Mouse (Mus musculus): Measurements from ENCODE around the gene Pdcd10. TPM values are rescaled to one million over a fixed set of nuclear protein-coding genes. Genes with fewer than 3 reads are reported as not detected.
A peak's percentile ranks its signal among the peaks of the same experiment; 100 is the strongest.

Pdcd10 gene
- 81.0 and 81.5 TPM in 2 replicates for polyA plus RNA-seq (2012; ENCODE audit: insufficient read depth, insufficient read length, missing spikeins)

GRCm38 (mm10) chr3:75556695-75557291 is at the start of gene Pdcd10:
TSS of gene Pdcd10 (minus strand) at chr3:75556856.
- Histone ChIP-seq H3K27ac (replicated peaks; ENCODE audit: low read depth, low read length) (peak within 1 kb of the TSS; percentile 87), H3K4me3 (ENCODE audit: insufficient read depth, low read depth, low read length) (peak within 1 kb of the TSS; percentile 83), H3K4me1 (ENCODE audit: control insufficient read depth, insufficient read depth, insufficient read length, low read length) (peaks cover 2% of the 10 kb centered on the region; the same call in 1 of the 2 replicates)

- H3K4me1 ChIP-seq (ENCODE audit: control insufficient read depth, insufficient read depth, insufficient read length, low read length): no peaks in the 10 kb centered on the region
- no peak overlapping the region for H3K4me3 ChIP-seq (ENCODE audit: insufficient read depth, low read depth, low read length)
- H3K27ac ChIP-seq (replicated peaks; ENCODE audit: low read depth, low read length): no peak overlapping the region
Measured at GRCm38 (mm10) chr3:75584898-75585297, 28.2 kb upstream of the Pdcd10 start.

- no peak overlapping the region for H3K4me3 ChIP-seq (ENCODE audit: insufficient read depth, low read depth, low read length)
- H3K27ac ChIP-seq (replicated peaks; ENCODE audit: low read depth, low read length): no peak overlapping the region
- no peaks in the 10 kb centered on the region for H3K4me1 ChIP-seq (ENCODE audit: control insufficient read depth, insufficient read depth, insufficient read length, low read length)
Measured at GRCm38 (mm10) chr3:75583293-75583692, 26.6 kb upstream of the Pdcd10 start.

GRCm38 (mm10) chr3:75579352-75579751 is 22.7 kb upstream of the Pdcd10 start:
- no peak overlapping the region for H3K4me3 ChIP-seq (ENCODE audit: insufficient read depth, low read depth, low read length)
- no peaks in the 10 kb centered on the region for H3K4me1 ChIP-seq (ENCODE audit: control insufficient read depth, insufficient read depth, insufficient read length, low read length)
- no peak overlapping the region for H3K27ac ChIP-seq (replicated peaks; ENCODE audit: low read depth, low read length)

GRCm38 (mm10) chr3:75575582-75575981 is 18.9 kb upstream of the Pdcd10 start:
- Histone ChIP-seq H3K4me1 (ENCODE audit: control insufficient read depth, insufficient read depth, insufficient read length, low read length) (no peaks in the 10 kb centered on the region; the same call in 1 of the 2 replicates), H3K4me3 (ENCODE audit: insufficient read depth, low read depth, low read length) (no peak overlapping the region), H3K27ac (replicated peaks; ENCODE audit: low read depth, low read length) (no peak overlapping the region)

GRCm38 (mm10) chr3:75574074-75574473 is 17.4 kb upstream of the Pdcd10 start:
- H3K4me1 ChIP-seq (ENCODE audit: control insufficient read depth, insufficient read depth, insufficient read length, low read length): no peaks in the 10 kb centered on the region; the same call in 1 of the 2 replicates
- H3K27ac ChIP-seq (replicated peaks; ENCODE audit: low read depth, low read length): no peak overlapping the region
- H3K4me3 ChIP-seq (ENCODE audit: insufficient read depth, low read depth, low read length): no peak overlapping the region

GRCm38 (mm10) chr3:75557292-75557691 is 636 bp upstream of the Pdcd10 start, which contains the start of gene Serpini1:
TSS of gene Serpini1 (plus strand) at chr3:75557547.
- H3K4me3 ChIP-seq (ENCODE audit: insufficient read depth, low read depth, low read length): peak within 1 kb of the TSS; percentile 83
- H3K4me1 ChIP-seq (ENCODE audit: control insufficient read depth, insufficient read depth, insufficient read length, low read length): peaks cover 2% of the 10 kb centered on the region; the same call in 1 of the 2 replicates
- peak within 1 kb of the TSS; percentile 87 for H3K27ac ChIP-seq (replicated peaks; ENCODE audit: low read depth, low read length)

GRCm38 (mm10) chr3:75556121-75556694 is 448 bp downstream of the Pdcd10 start:
- peak overlapping the region; percentile 87 for H3K27ac ChIP-seq (replicated peaks; ENCODE audit: low read depth, low read length)
- peak overlapping the region; percentile 83 for H3K4me3 ChIP-seq (ENCODE audit: insufficient read depth, low read depth, low read length)
- peaks cover 2% of the 10 kb centered on the region; the same call in 1 of the 2 replicates for H3K4me1 ChIP-seq (ENCODE audit: control insufficient read depth, insufficient read depth, insufficient read length, low read length)

- Histone ChIP-seq H3K27ac (replicated peaks; ENCODE audit: low read depth, low read length) (no peak overlapping the region), H3K4me3 (ENCODE audit: insufficient read depth, low read depth, low read length) (no peak overlapping the region), H3K4me1 (ENCODE audit: control insufficient read depth, insufficient read depth, insufficient read length, low read length) (peaks cover 5% of the 10 kb centered on the region)
Measured at GRCm38 (mm10) chr3:75551248-75551647, 5.4 kb downstream of the Pdcd10 start.

- no peak overlapping the region for H3K27ac ChIP-seq (replicated peaks; ENCODE audit: low read depth, low read length)
- peaks cover 3% of the 10 kb centered on the region; the same call in 1 of the 2 replicates for H3K4me1 ChIP-seq (ENCODE audit: control insufficient read depth, insufficient read depth, insufficient read length, low read length)
- H3K4me3 ChIP-seq (ENCODE audit: insufficient read depth, low read depth, low read length): no peak overlapping the region
Measured at GRCm38 (mm10) chr3:75544287-75544686, 12.4 kb downstream of the Pdcd10 start.

- no peak overlapping the region for H3K27ac ChIP-seq (replicated peaks; ENCODE audit: low read depth, low read length)
- no peak overlapping the region for H3K4me3 ChIP-seq (ENCODE audit: insufficient read depth, low read depth, low read length)
- peaks cover 3% of the 10 kb centered on the region; the same call in 1 of the 2 replicates for H3K4me1 ChIP-seq (ENCODE audit: control insufficient read depth, insufficient read depth, insufficient read length, low read length)
Measured at GRCm38 (mm10) chr3:75542852-75543251, 13.8 kb downstream of the Pdcd10 start.

- Histone ChIP-seq H3K27ac (replicated peaks; ENCODE audit: low read depth, low read length) (no peak overlapping the region), H3K4me3 (ENCODE audit: insufficient read depth, low read depth, low read length) (no peak overlapping the region), H3K4me1 (ENCODE audit: control insufficient read depth, insufficient read depth, insufficient read length, low read length) (no peaks in the 10 kb centered on the region; the same call in 1 of the 2 replicates)
Measured at GRCm38 (mm10) chr3:75541259-75541658, 15.4 kb downstream of the Pdcd10 start.

- Histone ChIP-seq H3K27ac (replicated peaks; ENCODE audit: low read depth, low read length) (no peak overlapping the region), H3K4me1 (ENCODE audit: control insufficient read depth, insufficient read depth, insufficient read length, low read length) (no peaks in the 10 kb centered on the region), H3K4me3 (ENCODE audit: insufficient read depth, low read depth, low read length) (no peak overlapping the region)
Measured at GRCm38 (mm10) chr3:75534045-75534834, 22.4 kb downstream of the Pdcd10 start.

- H3K27ac ChIP-seq (replicated peaks; ENCODE audit: low read depth, low read length): no peak overlapping the region
- H3K4me1 ChIP-seq (ENCODE audit: control insufficient read depth, insufficient read depth, insufficient read length, low read length): no peaks in the 10 kb centered on the region
- no peak overlapping the region for H3K4me3 ChIP-seq (ENCODE audit: insufficient read depth, low read depth, low read length)
Measured at GRCm38 (mm10) chr3:75531074-75531473, 25.6 kb downstream of the Pdcd10 start.

- Histone ChIP-seq H3K27ac (replicated peaks; ENCODE audit: low read depth, low read length) (no peak overlapping the region), H3K4me1 (ENCODE audit: control insufficient read depth, insufficient read depth, insufficient read length, low read length) (no peaks in the 10 kb centered on the region), H3K4me3 (ENCODE audit: insufficient read depth, low read depth, low read length) (no peak overlapping the region)
Measured at GRCm38 (mm10) chr3:75522527-75522926, 34.1 kb downstream of the Pdcd10 start.
